Mouse (Mus musculus): ENCODE measurements around the gene Paip2b. TPM values are rescaled to one million over a fixed set of nuclear protein-coding genes. Genes with fewer than 3 reads are reported as not detected.

The Paip2b gene
- polyA plus RNA-seq (2012; rRNA removed): 49.4 and 61.0 TPM in 2 replicates

GRCm38 (mm10) chr6:83831606-83832123 is at the start of gene Paip2b:
Paip2b (minus strand) TSS chr6:83831741.

GRCm38 (mm10) chr6:83866954-83867597 is 35.5 kb upstream of the Paip2b start, which contains the start of gene Zfp638:
Zfp638 (plus strand) TSS chr6:83867109.

GRCm38 (mm10) chr6:83794760-83795296 is 36.7 kb downstream of the Paip2b start, which contains the start of gene Nagk:
Nagk (plus strand) TSS chr6:83794982.

GRCm38 (mm10) chr6:83775638-83776293 is 55.8 kb downstream of the Paip2b start, which contains the start of gene Tex261:
Tex261 (minus strand) TSS chr6:83775813.

GRCm38 (mm10) chr6:83762344-83762743 is 69.2 kb downstream of the Paip2b start, which contains the start of gene Ankrd53:
Ankrd53 (plus strand) TSS chr6:83762644.

Other genes with a start within 250 kb of the Paip2b start
- 0.07 and 0.14 TPM in 2 replicates for gene Clec4f, start 175.6 kb downstream of the Paip2b start, polyA plus RNA-seq (2012; rRNA removed)
- gene Cd207, start 153.9 kb downstream of the Paip2b start, polyA plus RNA-seq (2012; rRNA removed): not detected in 2 replicates
- 0.26 and 0.30 TPM in 2 replicates for gene Vax2, start 120.5 kb downstream of the Paip2b start, polyA plus RNA-seq (2012; rRNA removed)
- 0.07 TPM in 1 of 2 replicates, not detected in the other for gene Atp6v1b1, start 88.8 kb downstream of the Paip2b start, polyA plus RNA-seq (2012; rRNA removed)
- gene Ankrd53, start 69.1 kb downstream of the Paip2b start, polyA plus RNA-seq (2012; rRNA removed): not detected in 2 replicates
- 32.3 and 52.4 TPM in 2 replicates for gene Tex261, start 55.9 kb downstream of the Paip2b start, polyA plus RNA-seq (2012; rRNA removed)
- 24.4 and 25.9 TPM in 2 replicates for gene Nagk, start 36.8 kb downstream of the Paip2b start, polyA plus RNA-seq (2012; rRNA removed)
- gene Zfp638, start 35.4 kb upstream of the Paip2b start, polyA plus RNA-seq (2012; rRNA removed): 89.6 and 130 TPM in 2 replicates
- gene Dysf, start 176.8 kb upstream of the Paip2b start, polyA plus RNA-seq (2012; rRNA removed): 5.3 and 7.0 TPM in 2 replicates

Data from central nervous system, embryonic 11.5 days (tissue).